Mouse (Mus musculus): Measurements from ENCODE around the gene Ciao1. TPM values are rescaled to one million over a fixed set of nuclear protein-coding genes. Genes with fewer than 3 reads are reported as not detected.

Gene Ciao1
- 95.3 and 107 TPM in 2 replicates for polyA plus RNA-seq (2012; rRNA removed)

DNA sequence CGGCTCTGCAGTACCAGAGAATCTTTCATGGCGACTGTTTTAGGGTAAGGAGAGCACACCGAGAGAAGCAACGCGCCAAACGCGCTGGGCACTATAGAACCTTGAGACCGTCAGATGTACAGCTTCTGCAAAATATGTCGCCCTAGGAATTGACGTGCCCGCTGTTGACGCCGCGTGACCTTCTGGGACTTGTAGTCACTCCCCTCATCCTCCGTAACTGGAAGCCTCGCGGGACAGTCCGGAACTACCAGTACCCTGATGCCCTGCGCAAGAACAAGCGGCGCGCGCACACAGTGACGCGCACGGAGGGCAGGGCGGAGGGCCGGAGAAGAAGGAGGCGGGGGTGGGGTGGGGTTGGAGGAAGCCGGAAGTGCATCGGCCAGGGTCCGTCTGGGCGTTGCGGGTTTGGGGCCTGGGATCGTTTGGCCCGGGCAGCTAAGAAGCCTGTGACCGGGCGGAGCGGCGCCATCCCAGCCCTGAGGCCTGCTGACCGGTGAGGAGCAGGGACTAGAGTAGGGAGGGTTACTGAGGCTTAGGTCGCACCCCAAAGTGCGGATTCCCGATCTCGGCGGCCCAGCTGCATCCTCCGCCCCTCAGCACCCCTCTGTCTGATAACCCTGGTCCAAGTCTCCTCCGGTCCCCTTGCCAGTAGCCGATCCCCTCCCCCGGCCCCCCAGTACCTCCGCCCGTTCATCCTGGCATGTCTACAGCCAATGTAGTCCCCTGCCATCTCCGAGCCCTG is at the start of gene Ciao1, which contains the start of gene Tmem127:
Ciao1 (minus strand) TSS at position 225 of the 742 bp plus-strand sequence.
Tmem127 (plus strand) TSS at position 317 of the 742 bp plus-strand sequence.
- Histone ChIP-seq H3K4me1 (replicated peaks; ENCODE audit: control insufficient read depth, insufficient read depth, low read length) (peaks cover 11% of the 10 kb centered on the region), H3K36me3 (ENCODE audit: control insufficient read depth, insufficient read depth, low read length) (peaks cover 21% of the 10 kb centered on the region), H3K4me3 (ENCODE audit: control insufficient read depth, insufficient read depth, low read length) (peak within 1 kb of the TSS; percentile 89), H3K27ac (ENCODE audit: control insufficient read depth, insufficient read depth, low read length) (0 out of 2 replicates have a peak within 1 kb of the TSS, but pooled peaks have one; percentile 2), H3K27me3 (ENCODE audit: control insufficient read depth, insufficient read depth, low read length) (no peaks in the 10 kb centered on the region)
- TF ChIP-seq POLR2A (IDR thresholded peaks at IDR 0.05; ENCODE audit: control insufficient read depth, extremely low read depth, insufficient read depth, low read length, poor library complexity): peak; percentile 67
- no peak for TF ChIP-seq CTCF (IDR thresholded peaks at IDR 0.05; ENCODE audit: borderline replicate concordance, control insufficient read depth, extremely low read depth, insufficient read depth, low read length, poor library complexity)
- WGBS: under 1% methylated on average over 53 of the region's 53 CpGs
- DNase-seq: peak; percentile 95

DNA sequence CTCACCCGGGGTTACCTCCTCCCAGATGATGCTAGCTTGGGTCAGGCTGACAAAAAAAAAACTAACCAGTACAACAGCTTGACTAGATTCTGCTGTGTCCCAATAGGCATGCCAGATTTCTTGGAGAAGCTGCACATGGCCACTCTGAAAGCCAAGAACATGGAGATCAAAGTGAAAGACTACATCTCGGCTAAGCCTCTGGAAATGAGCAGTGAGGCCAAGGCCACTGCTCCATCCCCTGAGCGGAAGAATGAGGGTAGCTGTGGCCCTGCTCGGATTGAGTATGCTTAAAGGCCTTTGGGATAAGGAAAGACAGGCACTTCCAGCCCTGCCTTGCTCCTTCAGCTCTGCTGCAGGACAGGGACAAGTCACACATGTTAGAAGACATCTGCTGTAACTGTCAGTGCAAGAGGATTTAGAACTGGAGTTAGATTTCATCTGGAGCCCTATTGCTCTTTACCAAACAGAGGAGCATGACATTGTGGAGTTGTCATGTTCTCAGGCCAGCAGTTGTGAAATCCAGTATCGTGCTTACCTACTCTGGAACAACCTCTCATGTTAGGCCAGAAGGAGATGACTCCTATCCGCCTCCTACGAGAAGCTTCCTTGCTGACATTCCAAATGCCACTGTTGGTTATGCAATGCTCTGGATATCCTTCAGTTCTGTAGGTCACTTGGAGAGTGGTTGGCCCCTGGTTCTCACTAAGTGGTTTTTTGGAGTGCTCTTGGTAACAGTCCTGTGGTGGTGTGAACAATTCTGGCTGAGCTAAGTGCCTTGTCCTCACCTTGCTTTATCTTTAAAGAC is 49.6 kb upstream of the Ciao1 start:
- DNase-seq: no peak

DNA sequence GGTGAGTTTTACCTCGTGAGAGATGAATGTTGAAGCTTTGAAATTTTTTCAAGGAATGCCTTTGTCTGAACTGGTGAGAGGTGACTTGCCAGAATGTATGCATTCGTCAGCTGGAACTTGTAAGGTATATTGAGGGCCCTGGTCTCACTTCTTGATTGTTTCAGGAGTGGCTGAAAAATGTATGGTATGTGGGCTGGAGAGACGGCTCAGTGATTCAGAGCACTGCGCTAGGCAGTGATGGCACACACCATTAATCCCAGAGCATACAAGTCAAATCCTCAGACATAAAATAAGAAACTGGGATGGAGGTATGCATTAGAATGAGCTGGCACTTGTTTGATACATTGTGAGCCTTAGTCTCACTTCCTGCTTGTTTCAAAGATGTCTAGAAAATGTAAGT is 44.6 kb upstream of the Ciao1 start:
- no peak for DNase-seq
- no peak overlapping the region for H3K4me3 ChIP-seq (ENCODE audit: control insufficient read depth, insufficient read depth, low read length)
- H3K27ac ChIP-seq (ENCODE audit: control insufficient read depth, insufficient read depth, low read length): no peak overlapping the region
- TF ChIP-seq CTCF (IDR thresholded peaks at IDR 0.05; ENCODE audit: borderline replicate concordance, control insufficient read depth, extremely low read depth, insufficient read depth, low read length, poor library complexity) (no peak), POLR2A (IDR thresholded peaks at IDR 0.05; ENCODE audit: control insufficient read depth, extremely low read depth, insufficient read depth, low read length, poor library complexity) (no peak)
- 98% methylated on average over 4 of the region's 4 CpGs for whole genome bisulfite sequencing
- no peaks in the 10 kb centered on the region for H3K4me1 ChIP-seq (replicated peaks; ENCODE audit: control insufficient read depth, insufficient read depth, low read length)
- no peaks in the 10 kb centered on the region for H3K27me3 ChIP-seq (ENCODE audit: control insufficient read depth, insufficient read depth, low read length)
- H3K36me3 ChIP-seq (ENCODE audit: control insufficient read depth, insufficient read depth, low read length): peaks cover 41% of the 10 kb centered on the region

More for the DNA sequence above, 49.6 kb upstream of the Ciao1 start:
- Histone ChIP-seq H3K4me3 (ENCODE audit: control insufficient read depth, insufficient read depth, low read length) (no peak overlapping the region), H3K4me1 (replicated peaks; ENCODE audit: control insufficient read depth, insufficient read depth, low read length) (no peaks in the 10 kb centered on the region), H3K36me3 (ENCODE audit: control insufficient read depth, insufficient read depth, low read length) (peaks cover 49% of the 10 kb centered on the region), H3K27me3 (ENCODE audit: control insufficient read depth, insufficient read depth, low read length) (no peaks in the 10 kb centered on the region), H3K27ac (ENCODE audit: control insufficient read depth, insufficient read depth, low read length) (no peak overlapping the region)
- WGBS: 96% methylated on average over 7 of the region's 7 CpGs
- TF ChIP-seq CTCF (IDR thresholded peaks at IDR 0.05; ENCODE audit: borderline replicate concordance, control insufficient read depth, extremely low read depth, insufficient read depth, low read length, poor library complexity) (no peak), POLR2A (IDR thresholded peaks at IDR 0.05; ENCODE audit: control insufficient read depth, extremely low read depth, insufficient read depth, low read length, poor library complexity) (no peak)

DNA sequence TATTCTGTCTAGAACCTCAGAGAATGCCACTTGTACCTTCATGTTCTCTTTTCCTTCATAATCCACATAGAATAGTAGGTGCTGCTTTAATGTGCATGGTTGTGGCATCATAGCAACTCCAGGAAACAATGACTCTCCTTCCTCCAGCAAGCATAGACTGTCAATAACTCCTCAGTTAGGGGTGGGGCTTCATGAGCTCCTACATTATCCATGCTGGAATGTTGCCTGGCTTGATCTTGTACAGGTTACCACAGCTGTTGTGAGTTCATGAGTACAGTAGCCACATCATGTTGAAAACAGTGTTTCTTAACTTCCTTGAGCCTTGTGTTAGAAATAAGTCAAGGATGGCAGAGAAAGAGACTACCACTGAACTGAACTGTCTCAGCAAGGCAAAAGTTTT is 30.5 kb upstream of the Ciao1 start:
- H3K27me3 ChIP-seq (ENCODE audit: control insufficient read depth, insufficient read depth, low read length): no peaks in the 10 kb centered on the region
- DNase-seq: no peak

DNA sequence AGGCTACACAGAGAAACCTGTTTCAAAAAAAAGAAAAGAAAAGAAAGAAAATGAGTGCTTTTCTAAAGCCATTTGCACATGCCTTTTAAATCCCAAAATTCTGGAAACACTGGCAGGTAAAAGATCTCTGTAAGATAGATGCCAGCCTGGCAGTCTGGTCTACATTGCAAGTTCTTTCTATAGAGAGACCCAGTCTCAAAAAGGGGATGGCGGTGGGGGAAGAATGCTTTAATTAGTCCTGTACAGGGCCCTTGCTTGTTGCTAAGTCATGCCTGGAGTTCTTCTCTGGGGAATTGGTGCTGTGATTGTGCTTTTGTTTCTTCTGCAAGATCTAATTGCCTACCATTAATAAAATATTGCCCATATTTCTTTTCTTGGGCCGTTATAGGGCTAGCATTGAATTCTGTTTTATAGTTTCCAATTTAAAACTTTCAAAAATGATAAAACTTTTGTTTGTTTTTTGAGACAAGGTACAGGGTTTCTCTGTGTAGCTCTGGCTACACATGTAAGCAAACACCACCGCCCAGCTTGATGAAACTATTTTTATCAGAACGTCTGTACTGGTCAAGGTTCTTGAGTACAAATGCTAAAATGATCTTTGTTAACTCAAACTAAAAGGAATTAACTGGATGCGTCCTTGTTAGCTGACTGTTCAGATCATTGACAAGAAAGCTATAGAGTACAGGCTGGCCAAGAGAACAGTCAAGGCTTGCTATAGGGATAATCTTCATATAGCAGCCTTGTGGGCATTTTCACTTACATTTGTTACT is 28.1 kb upstream of the Ciao1 start:
- TF ChIP-seq CTCF (IDR thresholded peaks at IDR 0.05; ENCODE audit: borderline replicate concordance, control insufficient read depth, extremely low read depth, insufficient read depth, low read length, poor library complexity) (no peak), POLR2A (IDR thresholded peaks at IDR 0.05; ENCODE audit: control insufficient read depth, extremely low read depth, insufficient read depth, low read length, poor library complexity) (no peak)
- H3K36me3 ChIP-seq (ENCODE audit: control insufficient read depth, insufficient read depth, low read length): no peaks in the 10 kb centered on the region
- H3K4me1 ChIP-seq (replicated peaks; ENCODE audit: control insufficient read depth, insufficient read depth, low read length): peaks cover 3% of the 10 kb centered on the region
- DNase-seq: no peak
- H3K27ac ChIP-seq (ENCODE audit: control insufficient read depth, insufficient read depth, low read length): no peak overlapping the region
- no peaks in the 10 kb centered on the region for H3K27me3 ChIP-seq (ENCODE audit: control insufficient read depth, insufficient read depth, low read length)
- 94% methylated on average over 5 of the region's 5 CpGs for WGBS
- H3K4me3 ChIP-seq (ENCODE audit: control insufficient read depth, insufficient read depth, low read length): no peak overlapping the region

More for the DNA sequence above, 30.5 kb upstream of the Ciao1 start:
- TF ChIP-seq CTCF (IDR thresholded peaks at IDR 0.05; ENCODE audit: borderline replicate concordance, control insufficient read depth, extremely low read depth, insufficient read depth, low read length, poor library complexity) (no peak), POLR2A (IDR thresholded peaks at IDR 0.05; ENCODE audit: control insufficient read depth, extremely low read depth, insufficient read depth, low read length, poor library complexity) (no peak)
- H3K27ac ChIP-seq (ENCODE audit: control insufficient read depth, insufficient read depth, low read length): no peak overlapping the region
- no peaks in the 10 kb centered on the region for H3K4me1 ChIP-seq (replicated peaks; ENCODE audit: control insufficient read depth, insufficient read depth, low read length)
- H3K4me3 ChIP-seq (ENCODE audit: control insufficient read depth, insufficient read depth, low read length): no peak overlapping the region
- H3K36me3 ChIP-seq (ENCODE audit: control insufficient read depth, insufficient read depth, low read length): no peaks in the 10 kb centered on the region

DNA sequence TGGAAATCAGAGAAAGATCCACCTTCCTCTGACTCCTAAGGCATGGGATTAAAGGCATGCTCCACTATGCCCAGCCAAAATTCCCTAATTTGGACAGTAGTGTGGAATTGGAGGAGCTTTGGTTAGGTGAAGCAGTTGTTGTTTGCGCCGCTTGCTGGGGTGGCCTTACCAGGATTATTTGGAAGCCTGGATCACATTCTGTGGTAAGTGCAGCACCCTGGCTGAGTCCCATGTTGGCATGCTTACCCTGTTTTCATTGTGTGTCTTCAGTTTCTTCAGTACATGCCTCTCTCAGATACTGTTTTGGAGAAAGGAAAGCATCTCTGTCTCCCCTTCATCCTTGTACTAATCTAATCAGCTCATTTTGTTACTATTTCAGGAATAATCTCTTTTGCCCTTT is 27.0 kb upstream of the Ciao1 start:
- Histone ChIP-seq H3K36me3 (ENCODE audit: control insufficient read depth, insufficient read depth, low read length) (no peaks in the 10 kb centered on the region), H3K27me3 (ENCODE audit: control insufficient read depth, insufficient read depth, low read length) (no peaks in the 10 kb centered on the region), H3K27ac (ENCODE audit: control insufficient read depth, insufficient read depth, low read length) (no peak overlapping the region), H3K4me3 (ENCODE audit: control insufficient read depth, insufficient read depth, low read length) (no peak overlapping the region), H3K4me1 (replicated peaks; ENCODE audit: control insufficient read depth, insufficient read depth, low read length) (peaks cover 3% of the 10 kb centered on the region)
- TF ChIP-seq POLR2A (IDR thresholded peaks at IDR 0.05; ENCODE audit: control insufficient read depth, extremely low read depth, insufficient read depth, low read length, poor library complexity) (no peak), CTCF (IDR thresholded peaks at IDR 0.05; ENCODE audit: borderline replicate concordance, control insufficient read depth, extremely low read depth, insufficient read depth, low read length, poor library complexity) (no peak)
- WGBS: 91% methylated on average over 2 of the region's 2 CpGs
- no peak for DNase-seq

Data from thymus, adult 2 months (tissue).